Mouse (Mus musculus) CD4-positive, CD25-positive, alpha-beta regulatory T cell (primary cell): ENCODE results near the gene Gpr45. TPM values are rescaled to one million over a fixed set of nuclear protein-coding genes. Genes with fewer than 3 reads are reported as not detected.

ENCODE experiments used
- polyA plus RNA-seq: library from polyadenylated mRNA; unstranded; fragments of 100-300 nt; shearing (Covaris generic); gene quantifications from one replicate; pipeline ENCODE4 v1.2.1, GENCODE M21; 2017

Gene Gpr45
- polyA plus RNA-seq: 1.0 TPM

GRCm38 (mm10) chr1:42952734-42953481 lies at the start of gene Gpr45:
Gene Gpr45, plus strand, starts transcription at chr1:42952872.

Other genes with a start within 250 kb of the Gpr45 start
- 52.4 TPM for gene Mrps9, start 101.6 kb upstream of the Gpr45 start, polyA plus RNA-seq
- gene Tgfbrap1, start 145.8 kb downstream of the Gpr45 start, polyA plus RNA-seq: 20.2 TPM
- 19.4 TPM for gene AI597479, start 145.8 kb downstream of the Gpr45 start, polyA plus RNA-seq
- 2.4 TPM for gene Fhl2, start 244.1 kb downstream of the Gpr45 start, polyA plus RNA-seq